Mouse (Mus musculus) CH12.LX (cell line): ENCODE results near the gene Ppt2. TPM values are rescaled to one million over a fixed set of nuclear protein-coding genes. Genes with fewer than 3 reads are reported as not detected.

ENCODE experiments used
- DNase-seq: peaks from one replicate; pipeline ENCODE4 v3.0.0-alpha.2; 2013; ENCODE audit errors: extremely low read depth
- H3K27ac ChIP-seq: 2 replicates; pipeline ENCODE4 v1.5.1; 2012; ENCODE audit warnings: low read depth, mild to moderate bottlenecking, control low read depth, moderate library complexity; ENCODE audit not compliant: insufficient read depth
- H3K27me3 ChIP-seq: replicated peaks from 2 replicates; pipeline ENCODE3; 2012; ENCODE audit warnings: inconsistent platforms
- H3K36me3 ChIP-seq, 2 experiments: replicated peaks in 1 of 2; 2 replicates each; pipeline versions ENCODE3 to v1.6.1; 2012; ENCODE audit warnings: inconsistent platforms in 1 of 2, low read length in 1 of 2, mild to moderate bottlenecking in 1 of 2, mixed read lengths in 1 of 2, moderate library complexity in 1 of 2; ENCODE audit not compliant: control insufficient read depth in 1 of 2, insufficient read depth in 1 of 2
- H3K4me1 ChIP-seq, 2 experiments: 2 replicates each; pipeline ENCODE4 v1.6.1; 2012; ENCODE audit warnings: inconsistent platforms in 1 of 2, moderate library complexity in 1 of 2; ENCODE audit not compliant: insufficient read depth in 2 of 2, control insufficient read depth in 1 of 2
- H3K4me2 ChIP-seq: 2 replicates; pipeline ENCODE4 v1.6.1; 2012; ENCODE audit warnings: low read depth, mild to moderate bottlenecking, control low read depth; ENCODE audit not compliant: poor library complexity, insufficient read depth, severe bottlenecking
- H3K4me3 ChIP-seq, 3 experiments: fragments of 150-350 bp in 1 of 3; sonication (generic) in 1 of 3; replicated peaks in 1 of 3; 2 replicates each; pipeline versions ENCODE3 to v1.5.1; 2011 to 2012; ENCODE audit warnings: low read depth in 2 of 3, low read length in 2 of 3, mild to moderate bottlenecking in 2 of 3, moderate library complexity in 2 of 3, control low read depth in 1 of 3, improper control_type of control experiment in 1 of 3, inconsistent platforms in 1 of 3, mixed read lengths in 1 of 3; ENCODE audit not compliant: poor library complexity in 1 of 3
- H3K79me2 ChIP-seq: replicated peaks from 2 replicates; pipeline ENCODE4 v1.6.1; 2012; ENCODE audit warnings: mild to moderate bottlenecking, moderate library complexity; ENCODE audit not compliant: control insufficient read depth, poor library complexity, insufficient read depth, severe bottlenecking; ENCODE audit errors: extremely low read depth
- H3K9ac ChIP-seq: 2 replicates; pipeline ENCODE4 v1.6.1; 2012; ENCODE audit warnings: low read depth, mild to moderate bottlenecking, control low read depth, moderate library complexity; ENCODE audit not compliant: insufficient read depth
- H3K9me3 ChIP-seq: replicated peaks from 2 replicates; pipeline ENCODE3; 2012; ENCODE audit warnings: low read length, inconsistent platforms, mixed read lengths
- BHLHE40 ChIP-seq: IDR thresholded peaks from 2 replicates; pipeline ENCODE4 v1.6.1; 2011; ENCODE audit warnings: mild to moderate bottlenecking, low read depth, low read length, improper control_type of control experiment
- CTCF ChIP-seq, 2 experiments: IDR thresholded peaks in 1 of 2; conservative IDR thresholded peaks in 1 of 2; 2 replicates each; pipeline ENCODE4 v1.5.1; 2011 to 2012; ENCODE audit warnings: low read depth in 2 of 2, low read length in 2 of 2, improper control_type of control experiment in 1 of 2, inconsistent platforms in 1 of 2, mild to moderate bottlenecking in 1 of 2, moderate library complexity in 1 of 2
- E2F4 ChIP-seq: IDR thresholded peaks from 2 replicates; pipeline ENCODE4 v1.6.1; 2011; ENCODE audit warnings: low read depth, low read length, improper control_type of control experiment; ENCODE audit not compliant: insufficient replicate concordance
- EP300 ChIP-seq: IDR thresholded peaks from 2 replicates; pipeline ENCODE4 v1.6.1; 2011; ENCODE audit warnings: low read length, improper control_type of control experiment
- GABPA ChIP-seq: IDR thresholded peaks from 2 replicates; pipeline ENCODE4 v1.6.1; 2012; ENCODE audit warnings: low read depth, low read length, improper control_type of control experiment, inconsistent platforms; ENCODE audit not compliant: insufficient replicate concordance
- IRF4 ChIP-seq: IDR thresholded peaks from 2 replicates; pipeline ENCODE4 v1.6.1; 2014; ENCODE audit warnings: low read depth, mild to moderate bottlenecking, inconsistent platforms, low read length, improper control_type of control experiment
- JUND ChIP-seq: conservative IDR thresholded peaks from 2 replicates; pipeline ENCODE4 v1.6.1; 2011; ENCODE audit warnings: low read depth, low read length, improper control_type of control experiment
- KAT2A ChIP-seq: IDR thresholded peaks from 2 replicates; pipeline ENCODE4 v1.6.1; 2012; ENCODE audit warnings: low read length, improper control_type of control experiment, inconsistent platforms; ENCODE audit not compliant: insufficient replicate concordance
- MAX ChIP-seq: IDR thresholded peaks from 2 replicates; pipeline ENCODE4 v1.6.1; 2011; ENCODE audit warnings: low read length, improper control_type of control experiment
- MAZ ChIP-seq: IDR thresholded peaks from 2 replicates; pipeline ENCODE4 v1.6.1; 2012; ENCODE audit warnings: low read depth, mild to moderate bottlenecking, inconsistent platforms, low read length, improper control_type of control experiment, moderate library complexity
- MEF2A ChIP-seq: IDR thresholded peaks from 2 replicates; pipeline ENCODE4 v1.6.1; 2014; ENCODE audit warnings: low read depth, mild to moderate bottlenecking, inconsistent platforms, low read length, improper control_type of control experiment, borderline replicate concordance
- MXI1 ChIP-seq: IDR thresholded peaks from 2 replicates; pipeline ENCODE4 v1.6.1; 2011; ENCODE audit warnings: mild to moderate bottlenecking, low read depth, low read length, improper control_type of control experiment
- MYC ChIP-seq: IDR thresholded peaks from 2 replicates; pipeline ENCODE4 v1.6.1; 2011; ENCODE audit warnings: low read depth, mild to moderate bottlenecking, improper control_type of control experiment, low read length
- NELFE ChIP-seq: IDR thresholded peaks from 2 replicates; pipeline ENCODE4 v1.6.1; 2011; ENCODE audit warnings: low read depth, low read length, improper control_type of control experiment
- POLR2A ChIP-seq: IDR thresholded peaks from 2 replicates; pipeline ENCODE4 v1.6.1; 2011; ENCODE audit warnings: low read depth, mild to moderate bottlenecking, improper control_type of control experiment, low read length
- POLR2AphosphoS2 ChIP-seq: IDR thresholded peaks from 2 replicates; pipeline ENCODE4 v1.6.1; 2011; ENCODE audit warnings: low read depth, low read length, improper control_type of control experiment
- RCOR1 ChIP-seq: conservative IDR thresholded peaks from 2 replicates; pipeline ENCODE4 v1.6.1; 2012; ENCODE audit warnings: low read depth, mild to moderate bottlenecking, inconsistent platforms, low read length, improper control_type of control experiment
- SIN3A ChIP-seq: IDR thresholded peaks from 2 replicates; pipeline ENCODE4 v1.6.1; 2012; ENCODE audit warnings: low read length, improper control_type of control experiment, inconsistent platforms
- SMC3 ChIP-seq: IDR thresholded peaks from 2 replicates; pipeline ENCODE4 v1.6.1; 2011; ENCODE audit warnings: low read depth, low read length, improper control_type of control experiment
- UBTF ChIP-seq: IDR thresholded peaks from 2 replicates; pipeline ENCODE4 v1.6.1; 2012; ENCODE audit warnings: low read depth, mild to moderate bottlenecking, inconsistent platforms, low read length, improper control_type of control experiment, moderate library complexity
- ZKSCAN1 ChIP-seq: IDR thresholded peaks from 2 replicates; pipeline ENCODE4 v1.6.1; 2012; ENCODE audit warnings: low read depth, inconsistent platforms, low read length, improper control_type of control experiment, borderline replicate concordance
- dilution Hi-C: fragments of 300-500 bp; cut with MboI; formaldehyde crosslinking; loops from 2 replicates; pipeline ENCODE4 v1.14.3; 2020; ENCODE audit warnings: low sequenced_read_pairs; ENCODE audit not compliant: extremely low pct_unique_long_range_greater_than_20kb, extremely low pct_ligation_motif_present
- in situ Hi-C: fragments of 300-500 bp; cut with MboI; formaldehyde crosslinking; loops from 3 replicates; pipeline ENCODE4 v1.14.3; 2019; ENCODE audit warnings: low sequenced_read_pairs, low pct_ligation_motif_present, low pct_unique_long_range_greater_than_20kb, mixed read lengths
- polyA plus RNA-seq: library from polyadenylated mRNA; unstranded; fragments of >175 nt; gene quantifications from 2 replicates; pipeline ENCODE4 v1.2.1, GENCODE M21; 2012; ENCODE audit warnings: low read depth; ENCODE audit not compliant: insufficient read length
- total RNA-seq, 2 experiments: library from RNA; depleted of rRNA; stranded (reverse); fragments of 300-350 nt in 1 of 2; fragments of >200 nt in 1 of 2; gene quantifications; 2 replicates each; pipeline ENCODE4 v1.2.3; 2012 to 2014

The Ppt2 gene
- total and polyA plus RNA-seq, 3 experiments: 0.84 to 1.9 TPM; not detected in 1

- Histone ChIP-seq H3K9ac (no peak within 1 kb of the TSS), H3K79me2 (peaks cover 3% of the 10 kb centered on the region), H3K9me3 (no peaks in the 10 kb centered on the region), H3K4me1 (peaks cover 8 to 37% of the 10 kb centered on the region in 2 experiments), H3K4me3 (no peak within 1 kb of the TSS), H3K4me2 (no peak within 1 kb of the TSS), H3K27me3 (no peaks in the 10 kb centered on the region), H3K27ac (no peak within 1 kb of the TSS), H3K36me3 (peaks cover 31 to 68% of the 10 kb centered on the region in 2 experiments)
- TF ChIP-seq SMC3 (no peak), CTCF (conservative IDR thresholded peaks at IDR 0.05 in 1 of 2, IDR thresholded peaks at IDR 0.05 in 1 of 2; ENCODE audit: low read depth in 2 of 2, low read length in 2 of 2) (no peak), IRF4 (no peak), KAT2A (no peak), POLR2A (no peak), JUND (no peak), MEF2A (no peak), GABPA (no peak), POLR2AphosphoS2 (no peak), RCOR1 (no peak), NELFE (no peak), E2F4 (no peak), BHLHE40 (no peak), UBTF (no peak), ZKSCAN1 (no peak)
- DNase-seq: no peak
- dilution Hi-C loops (no loop called here), in situ Hi-C loops (no loop called here)
These were observed 30.7 kb downstream of the Ppt2 start, which contains the start of gene Ager for GRCm38 (mm10) chr17:34597566-34598095. Gene Ager, plus strand, starts transcription at chr17:34597862.

- dilution Hi-C loops (no loop called here), in situ Hi-C loops (no loop called here)
- no peaks in the 10 kb centered on the region for H3K9me3 ChIP-seq
- H3K79me2 ChIP-seq: no peaks in the 10 kb centered on the region
- H3K9ac ChIP-seq: no peak overlapping the region
- H3K4me1 ChIP-seq: peaks cover 5 to 30% of the 10 kb centered on the region in 2 experiments; a peak in 2 of 4 replicates
- H3K4me3 ChIP-seq: no peak overlapping the region
- peaks cover 25 to 57% of the 10 kb centered on the region in 2 experiments for H3K36me3 ChIP-seq
- DNase-seq: no peak
- H3K27ac ChIP-seq: no peak overlapping the region
- TF ChIP-seq E2F4 (no peak), SMC3 (no peak), MXI1 (no peak), SIN3A (no peak), MAZ (no peak), EP300 (no peak), MYC (no peak), ZKSCAN1 (no peak), MAX (no peak)
- TF ChIP-seq, all 38 proteins: peak for 0
- Histone ChIP-seq H3K27me3 (no peaks in the 10 kb centered on the region), H3K4me2 (no peak overlapping the region)
These were observed 32.2 kb downstream of the Ppt2 start for GRCm38 (mm10) chr17:34596098-34596497.
